Mouse (Mus musculus): ENCODE measurements at regions not wholly inside any gene's neighbourhood (a gene's known extent, or its start where the extent isn't known, plus 50 kb on each side); places are given as distances from the start of the nearest gene placed in this dataset.

GRCm38 (mm10) chr2:174897424-174897823 is 112.6 kb upstream of the Gm14444 start:
- peak in 1 of 2 experiments; percentile 53 for DNase-seq

DNA sequence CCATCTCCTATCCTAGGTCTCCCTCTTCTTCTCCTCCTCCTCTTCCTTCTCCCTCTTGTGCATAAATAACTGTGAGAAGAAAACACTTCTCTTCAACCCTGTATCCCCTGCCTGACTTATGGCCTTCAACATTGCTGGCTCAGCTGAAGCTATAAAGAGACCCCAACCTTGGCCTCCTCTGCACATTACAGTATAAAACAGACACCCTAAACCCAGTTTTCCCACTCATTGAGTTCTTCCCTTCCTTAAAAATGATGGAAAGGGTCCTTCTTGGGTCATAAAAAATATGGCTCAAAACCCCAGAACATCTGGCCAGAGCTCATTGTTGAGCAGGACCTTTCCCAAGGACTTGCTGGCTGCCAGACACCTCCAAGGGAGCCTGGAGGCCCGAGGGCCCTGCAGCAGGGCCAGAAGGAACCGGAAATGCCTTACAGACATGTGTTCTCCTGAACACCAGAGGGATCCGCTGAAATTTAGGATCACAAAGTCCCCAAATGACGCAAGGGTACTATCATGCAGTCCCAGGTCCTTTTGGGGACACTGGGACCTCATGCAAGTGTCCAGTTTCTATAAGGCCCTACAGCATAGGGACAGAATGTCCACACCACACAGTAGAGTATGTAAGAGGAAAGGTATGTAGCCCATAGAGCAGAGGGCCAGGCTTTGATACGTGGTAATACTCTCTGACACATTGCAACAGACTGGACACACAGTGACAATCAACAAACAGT is 109.9 kb upstream of the Gm14444 start:
- DNase-seq, result peak in 1 of 2 experiments; percentile 44

DNA sequence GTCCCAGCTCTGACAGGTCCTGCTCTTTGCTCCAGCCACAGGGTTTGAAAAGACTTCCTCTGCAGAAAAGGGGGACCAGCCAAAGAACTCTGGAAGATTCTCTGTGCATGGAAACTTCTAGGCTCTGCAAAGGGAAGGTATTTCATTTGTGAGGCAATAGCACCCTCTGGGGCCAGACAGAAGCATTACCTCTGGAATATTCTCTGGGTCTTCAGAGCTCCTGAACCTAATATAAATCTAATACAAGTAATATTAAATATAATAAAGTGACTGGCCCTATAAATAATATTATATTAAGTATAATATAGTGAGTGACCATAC is 109.4 kb upstream of the Gm14444 start:
- DNase-seq, result peak; percentile 46 to 58

- no peak for DNase-seq
Measured at GRCm38 (mm10) chr2:174901801-174902200, 108.2 kb upstream of the Gm14444 start.

DNA sequence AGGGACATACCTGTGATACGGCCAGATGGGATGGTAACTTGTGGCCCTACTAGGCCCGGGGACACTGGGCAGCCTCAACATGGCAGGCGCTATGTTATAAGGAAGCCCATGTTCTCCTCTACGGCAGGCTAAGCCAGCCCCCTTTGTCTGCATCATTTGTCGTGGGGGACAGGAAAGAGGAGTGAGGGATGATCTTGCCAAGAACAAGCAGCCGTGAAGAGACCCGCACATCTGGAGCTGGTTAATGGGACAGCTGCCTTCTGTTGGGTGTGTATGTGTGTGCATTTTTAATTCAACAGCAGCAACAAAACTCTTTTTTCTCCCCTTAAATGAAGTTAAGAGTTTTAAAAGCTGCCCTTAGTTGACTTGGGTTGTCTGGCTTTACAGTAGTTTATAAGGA is 106.4 kb upstream of the Gm14444 start:
- no peak for DNase-seq

DNA sequence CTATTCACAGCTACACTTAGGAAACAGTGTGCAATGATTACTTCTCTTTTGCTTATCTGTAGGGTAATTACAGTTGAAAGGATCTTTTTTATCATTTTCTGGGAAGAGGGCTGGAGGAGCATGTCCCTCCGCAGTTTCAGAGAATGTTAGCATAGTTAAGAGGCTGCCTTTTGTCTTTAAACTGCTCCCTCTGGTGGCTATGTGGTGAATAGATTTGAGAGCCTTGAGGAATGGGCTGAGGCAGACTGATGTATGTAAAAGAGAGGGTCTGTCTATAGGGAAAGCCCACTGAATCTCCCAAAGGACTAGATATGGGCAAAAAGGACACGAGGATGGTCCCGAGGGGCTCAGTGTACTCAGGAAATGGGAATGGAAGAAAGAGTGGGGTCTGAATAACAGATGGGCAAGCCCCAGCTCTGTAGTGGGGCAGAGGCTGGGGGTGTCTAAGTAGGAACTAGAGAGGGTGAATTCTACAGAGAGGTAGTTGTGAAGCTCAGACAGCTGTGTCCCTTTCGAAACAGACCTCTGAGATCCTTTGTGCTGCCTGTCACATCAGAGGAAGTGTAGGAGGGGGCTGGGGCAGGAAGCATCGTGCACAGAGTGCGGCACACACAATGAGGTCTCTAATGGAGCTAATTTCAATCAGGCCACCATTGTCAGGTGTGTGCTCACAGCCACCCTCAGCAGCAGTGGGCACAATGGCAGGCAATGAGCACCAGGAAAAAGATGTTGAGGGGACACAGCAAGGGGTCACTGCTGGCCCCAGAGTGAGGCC is 104.0 kb upstream of the Gm14444 start:
- DNase-seq, result peak in 1 of 2 experiments; percentile 67

DNA sequence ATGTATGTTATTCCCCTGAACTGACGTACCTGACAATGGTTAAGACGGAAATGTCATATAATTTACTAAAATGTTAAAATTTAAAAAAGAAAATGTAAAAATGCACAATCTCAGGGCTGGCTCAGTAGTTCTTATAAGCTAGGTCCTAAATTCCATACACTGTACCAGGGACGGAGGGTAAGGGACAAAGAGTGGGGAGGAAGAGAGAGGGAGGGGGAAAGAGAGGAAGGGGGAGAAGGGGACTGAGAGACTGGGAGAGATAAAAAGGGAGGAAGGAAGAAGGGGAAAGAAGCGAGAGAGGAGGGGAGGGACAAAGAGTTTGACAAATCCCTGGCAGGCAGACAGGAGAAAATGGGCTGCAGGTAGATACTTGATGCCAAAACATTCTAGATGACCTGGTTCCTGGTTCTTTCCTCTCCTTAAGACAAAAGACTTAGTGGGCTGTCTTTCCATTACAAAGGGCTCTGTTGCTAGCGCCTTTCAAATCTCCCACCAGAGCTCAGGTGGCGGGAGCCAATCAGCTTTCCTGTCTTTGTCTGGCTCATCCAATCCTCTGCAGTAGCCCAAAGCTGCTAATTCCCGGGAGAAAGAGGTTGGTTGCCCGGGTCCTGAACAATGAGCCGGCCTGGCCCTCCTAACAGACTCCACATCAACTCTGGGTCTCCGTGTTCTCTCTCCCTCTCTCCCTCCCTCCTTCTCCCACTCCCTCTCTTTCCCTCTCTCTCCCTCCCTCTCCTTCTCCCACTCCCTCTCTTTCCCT is 92.7 kb upstream of the Gm14444 start:
- DNase-seq, result no peak

DNA sequence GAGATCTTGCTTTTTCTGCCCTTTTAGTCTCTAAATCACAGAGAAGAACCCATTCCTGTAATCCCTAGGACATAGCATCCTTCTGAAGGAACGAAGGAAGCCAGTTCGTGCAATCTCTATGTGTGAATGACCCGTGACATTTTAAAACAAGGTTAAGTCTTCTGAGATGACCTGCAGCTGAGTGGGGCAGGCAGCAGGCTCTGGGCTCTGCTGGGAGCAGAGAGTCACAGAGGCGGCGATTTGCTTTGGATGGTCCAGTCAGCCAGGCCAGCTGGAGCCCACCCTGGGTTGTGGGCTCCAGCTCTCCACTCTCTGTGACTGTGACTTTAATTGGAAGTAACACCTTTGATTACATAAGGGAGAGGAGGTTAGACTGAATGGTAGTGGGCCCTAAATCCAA is 92.1 kb upstream of the Gm14444 start:
- no peak for DNase-seq

GRCm38 (mm10) chr2:174922208-174922607 is 87.8 kb upstream of the Gm14444 start:
- DNase-seq, result no peak

- DNase-seq, result no peak
Measured at GRCm38 (mm10) chr2:174929718-174930117, 80.3 kb upstream of the Gm14444 start.

DNA sequence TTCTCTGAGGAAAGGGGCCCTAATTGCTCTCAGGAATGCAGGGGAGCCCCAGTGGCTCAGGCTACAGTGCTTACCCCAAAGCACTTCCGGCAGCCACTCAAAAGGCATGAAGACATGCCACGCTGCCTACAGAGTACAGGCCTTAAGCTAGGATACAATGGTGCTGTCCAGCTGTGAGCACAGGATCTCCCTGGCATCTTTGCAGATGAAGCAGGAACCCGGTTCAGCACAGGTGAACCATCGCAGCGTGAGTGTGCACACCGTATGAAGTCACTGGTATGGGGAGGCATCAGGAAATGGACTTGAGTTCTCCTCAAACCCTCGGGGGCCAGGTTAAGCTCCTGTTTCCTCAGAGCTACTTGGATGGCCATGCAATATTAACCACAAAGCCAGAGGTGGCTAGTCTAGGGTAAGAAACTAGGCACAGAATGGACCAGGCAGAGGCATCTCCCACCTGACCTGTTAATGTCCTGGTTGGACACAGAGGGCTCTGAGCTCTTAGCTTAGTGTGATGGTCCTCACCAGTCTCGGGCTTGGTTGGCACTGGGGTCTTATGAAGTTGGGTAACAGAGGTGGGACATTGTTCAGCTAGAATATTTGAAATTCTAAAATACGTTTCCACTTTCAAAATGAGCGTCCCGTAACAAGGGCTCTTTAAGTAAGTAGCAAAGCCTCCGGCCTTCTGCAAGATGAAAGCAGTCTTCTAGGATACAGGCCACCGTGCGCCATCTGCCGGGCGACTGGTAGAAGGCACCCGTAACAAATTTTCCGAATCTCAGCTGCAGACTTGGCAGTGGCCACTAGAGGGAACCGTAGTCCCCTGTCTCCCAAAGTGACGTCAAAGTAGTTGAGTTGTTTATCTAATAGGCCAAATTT is 77.7 kb upstream of the Gm14444 start:
- peak; percentile 75 to 81 for DNase-seq

DNA sequence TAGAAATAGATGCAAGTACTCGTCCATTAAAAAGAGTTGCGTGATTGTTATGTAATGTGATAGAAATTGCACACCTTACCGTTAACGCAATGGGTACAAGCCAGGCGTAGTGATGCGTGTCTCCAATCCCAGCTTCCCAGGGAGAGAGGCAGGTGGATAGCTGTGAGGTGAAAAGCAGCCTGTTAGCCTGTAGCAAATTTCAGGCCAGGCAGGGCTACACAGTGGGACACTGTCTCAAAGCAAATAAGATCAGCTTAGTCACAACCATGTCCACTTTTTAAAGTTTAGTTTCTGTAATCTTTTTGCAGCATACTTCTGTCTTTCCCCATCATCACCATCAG is 77.1 kb upstream of the Gm14444 start:
- DNase-seq, result no peak

DNA sequence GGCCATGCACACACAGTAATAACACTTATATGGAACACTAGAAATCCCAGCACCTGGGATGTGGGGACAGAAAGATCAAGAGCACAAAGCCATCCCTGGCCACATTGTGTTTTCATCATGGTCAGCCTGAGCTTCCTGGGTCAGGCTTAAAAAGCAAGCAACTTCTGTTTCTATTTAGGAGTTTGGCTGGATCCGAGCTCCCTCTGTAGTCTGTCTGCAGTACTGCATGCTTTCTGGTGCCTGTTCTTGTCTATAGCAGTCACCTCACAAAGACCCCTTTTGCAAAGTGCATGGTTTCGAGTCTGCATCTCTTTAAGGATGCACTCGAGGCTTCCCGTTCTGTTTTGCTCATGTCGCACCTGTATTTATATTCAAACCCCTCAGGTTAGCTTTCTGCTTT is 73.4 kb upstream of the Gm14444 start:
- peak in 1 of 2 experiments; percentile 30 for DNase-seq

- no peak for DNase-seq
Measured at GRCm38 (mm10) chr2:174937930-174938329, 72.1 kb upstream of the Gm14444 start.

DNA sequence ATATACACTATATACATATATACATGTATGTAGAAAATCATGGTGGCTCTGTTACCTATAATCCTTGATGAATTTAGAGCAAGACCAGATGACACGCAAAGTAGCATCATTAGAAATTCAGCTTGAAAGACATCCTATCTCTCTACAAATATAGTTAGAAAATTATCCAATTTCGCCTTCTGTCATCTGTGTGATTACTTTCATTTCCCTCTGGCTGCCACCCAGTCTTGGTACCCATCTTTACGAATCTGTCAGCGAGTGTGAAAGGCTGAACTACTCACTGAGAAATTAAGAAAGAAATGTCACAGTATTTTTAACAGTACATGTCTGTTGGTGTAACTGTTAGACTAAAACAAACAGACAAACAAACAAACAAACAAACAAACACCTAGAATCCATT is 67.8 kb upstream of the Gm14444 start:
- no peak for DNase-seq

- DNase-seq, result no peak
Measured at GRCm38 (mm10) chr2:174948106-174948505, 61.9 kb upstream of the Gm14444 start.

All from kidney, postnatal 25 days (tissue).